Mouse (Mus musculus) cortical plate, adult 2 months (tissue): ENCODE measurements around the gene Arl11. TPM values are rescaled to one million over a fixed set of nuclear protein-coding genes. Genes with fewer than 3 reads are reported as not detected.
"Not testable (repeated sequence)": the region's sequence is repeated elsewhere in the genome, so short reads cannot be mapped to it uniquely, and the experiment has no call there.

Experiments used
- H3K27ac ChIP-seq: fragments of 200-500 bp; 2 replicates; pipeline ENCODE4 v1.5.1; 2012; ENCODE audit warnings: low read length, control low read depth, inconsistent platforms; ENCODE audit not compliant: insufficient read depth
- H3K4me1 ChIP-seq: fragments of 200-500 bp; 2 replicates; pipeline ENCODE4 v1.6.1; 2011; ENCODE audit warnings: low read length; ENCODE audit not compliant: control insufficient read depth, insufficient read depth
- H3K4me3 ChIP-seq: fragments of 200-500 bp; 2 replicates; pipeline ENCODE4 v1.5.1; 2011; ENCODE audit warnings: mild to moderate bottlenecking, low read length, control low read depth; ENCODE audit not compliant: insufficient read depth
- CTCF ChIP-seq: fragments of 200-500 bp; IDR thresholded peaks from 2 replicates; pipeline ENCODE4 v1.5.1; 2011; ENCODE audit warnings: mild to moderate bottlenecking, control low read depth, low read length; ENCODE audit not compliant: insufficient read depth; ENCODE audit errors: extremely low read depth
- POLR2A ChIP-seq: fragments of 200-500 bp; IDR thresholded peaks from 2 replicates; pipeline ENCODE4 v1.6.1; 2011; ENCODE audit warnings: mild to moderate bottlenecking, low read length, control low read depth; ENCODE audit not compliant: insufficient read depth; ENCODE audit errors: extremely low read depth
- polyA plus RNA-seq: library from polyadenylated mRNA; depleted of rRNA; stranded (reverse); fragments of >200 nt; gene quantifications from 2 replicates; pipeline ENCODE4 v1.2.3, GENCODE M21; 2012

The Arl11 gene
- polyA plus RNA-seq, 1 experiment: 1.1 TPM

GRCm38 (mm10) chr14:61327007-61327406 lies 17.5 kb downstream of the Arl11 start:
- H3K27ac ChIP-seq, H3K4me1 ChIP-seq, H3K4me3 ChIP-seq: not testable (repeated sequence)
- 0 out of 2 replicates have a peak, but pooled peaks have one; percentile 3 for TF ChIP-seq CTCF

- Histone ChIP-seq H3K27ac (peak overlapping the region; percentile 83), H3K4me3 (0 out of 2 replicates have a peak overlapping the region, but pooled peaks have one; percentile 0), H3K4me1 (no peaks in the 10 kb centered on the region)
- TF ChIP-seq POLR2A (peak; percentile 75), CTCF (no peak)
These were observed 18.3 kb downstream of the Arl11 start for GRCm38 (mm10) chr14:61327618-61328450.

GRCm38 (mm10) chr14:61330591-61330990 lies 21.0 kb downstream of the Arl11 start:
- Histone ChIP-seq H3K4me3 (no peak overlapping the region), H3K27ac (no peak overlapping the region), H3K4me1 (no peaks in the 10 kb centered on the region)
- TF ChIP-seq POLR2A (no peak), CTCF (no peak)

- TF ChIP-seq POLR2A (no peak), CTCF (peak; percentile 94)
- Histone ChIP-seq H3K4me3 (no peak overlapping the region), H3K27ac (no peak overlapping the region), H3K4me1 (no peaks in the 10 kb centered on the region)
These were observed 21.5 kb downstream of the Arl11 start for GRCm38 (mm10) chr14:61330996-61331561.

GRCm38 (mm10) chr14:61339381-61339780 lies 29.8 kb downstream of the Arl11 start:
- Histone ChIP-seq H3K27ac (no peak overlapping the region), H3K4me1 (no peaks in the 10 kb centered on the region), H3K4me3 (no peak overlapping the region)
- no peak for TF ChIP-seq POLR2A
- TF ChIP-seq CTCF: no peak

GRCm38 (mm10) chr14:61344590-61344989 lies 35.0 kb downstream of the Arl11 start:
- Histone ChIP-seq H3K4me1 (no peaks in the 10 kb centered on the region), H3K4me3 (no peak overlapping the region), H3K27ac (no peak overlapping the region)
- TF ChIP-seq POLR2A (no peak), CTCF (no peak)

- TF ChIP-seq POLR2A: no peak
- TF ChIP-seq CTCF: peak; percentile 74
- Histone ChIP-seq H3K4me1 (no peaks in the 10 kb centered on the region), H3K27ac (no peak overlapping the region), H3K4me3 (no peak overlapping the region)
These were observed 37.5 kb downstream of the Arl11 start for GRCm38 (mm10) chr14:61346827-61347698.

GRCm38 (mm10) chr14:61349876-61350275 lies 40.3 kb downstream of the Arl11 start:
- no peak for TF ChIP-seq POLR2A
- TF ChIP-seq CTCF: no peak
- Histone ChIP-seq H3K27ac (no peak overlapping the region), H3K4me1 (no peaks in the 10 kb centered on the region), H3K4me3 (no peak overlapping the region)

GRCm38 (mm10) chr14:61350808-61351207 lies 41.3 kb downstream of the Arl11 start:
- Histone ChIP-seq H3K4me3 (no peak overlapping the region), H3K4me1 (no peaks in the 10 kb centered on the region), H3K27ac (no peak overlapping the region)
- TF ChIP-seq POLR2A: no peak
- TF ChIP-seq CTCF: no peak
